Mouse (Mus musculus) limb, embryonic 14.5 days (tissue): ENCODE results near the gene Hoxc9. TPM values are rescaled to one million over a fixed set of nuclear protein-coding genes. Genes with fewer than 3 reads are reported as not detected.

Source experiments
- ATAC-seq: fragments of 200-750 bp; cut with Nextera tagmentation; 2 replicates; pipeline ENCODE4 v1.8.0; 2017; ENCODE audit warnings: low read depth, moderate number of reproducible peaks, moderate TSS enrichment; ENCODE audit not compliant: low FRiP score
- DNase-seq: peaks from one replicate; pipeline ENCODE4 v3.0.0-alpha.2; 2015; ENCODE audit warnings: low spot score
- H3K27ac ChIP-seq: fragments of 300-500 bp; sonication (generic); replicated peaks from 2 replicates; pipeline ENCODE4 v1.5.1; 2014; ENCODE audit warnings: low read depth, mild to moderate bottlenecking, low read length, moderate library complexity, mixed read lengths
- H3K27me3 ChIP-seq: fragments of 300-500 bp; sonication (generic); 2 replicates; pipeline ENCODE4 v1.6.1; 2014; ENCODE audit warnings: low read length, mixed read lengths; ENCODE audit not compliant: control insufficient read depth, insufficient read depth
- H3K36me3 ChIP-seq: fragments of 300-500 bp; sonication (generic); 2 replicates; pipeline ENCODE4 v1.6.1; 2014; ENCODE audit warnings: mild to moderate bottlenecking, low read length, moderate library complexity, mixed read lengths; ENCODE audit not compliant: control insufficient read depth, insufficient read depth
- H3K4me1 ChIP-seq: fragments of 300-500 bp; sonication (generic); 2 replicates; pipeline ENCODE4 v1.6.1; 2014; ENCODE audit warnings: antibody characterized with exemption, low read length, mixed read lengths; ENCODE audit not compliant: control insufficient read depth, insufficient read depth
- H3K4me2 ChIP-seq: fragments of 300-500 bp; sonication (generic); replicated peaks from 2 replicates; pipeline ENCODE4 v1.6.1; 2014; ENCODE audit warnings: low read depth, mild to moderate bottlenecking, low read length, moderate library complexity; ENCODE audit not compliant: severe bottlenecking
- H3K4me3 ChIP-seq: fragments of 300-500 bp; sonication (generic); replicated peaks from 2 replicates; pipeline ENCODE4 v1.5.1; 2014; ENCODE audit warnings: low read length
- H3K9ac ChIP-seq: fragments of 300-500 bp; sonication (generic); 2 replicates; pipeline ENCODE4 v1.6.1; 2014; ENCODE audit warnings: mild to moderate bottlenecking, low read depth, low read length, moderate library complexity; ENCODE audit not compliant: severe bottlenecking
- H3K9me3 ChIP-seq: fragments of 300-500 bp; sonication (generic); 2 replicates; pipeline ENCODE4 v1.6.1; 2016; ENCODE audit warnings: low read length; ENCODE audit not compliant: control insufficient read depth
- POLR2A ChIP-seq: fragments of 200-500 bp; IDR thresholded peaks from 2 replicates; pipeline ENCODE4 v1.8.0; 2012; ENCODE audit warnings: inconsistent platforms, mild to moderate bottlenecking, moderate library complexity, borderline replicate concordance; ENCODE audit not compliant: insufficient read depth, insufficient read length; ENCODE audit errors: extremely low read depth
- WGBS: fragments of 180-500 bp; shearing (Covaris S2); extraction: QIAGEN DNeasy Blood & Tissue Kit; methylation state at CpG from one replicate; pipeline ENCODE4 v1.1.7; 2014; 5-methylcytosine and 5-hydroxymethylcytosine counted together
- polyA plus RNA-seq, 2 experiments: library from polyadenylated mRNA; depleted of rRNA in 1 of 2; stranded (reverse) in 1 of 2; unstranded in 1 of 2; fragments of >200 nt; fragmentation: Nextera tagmentation in 1 of 2; extraction: Ambion mirVana in 1 of 2; gene quantifications; 2 replicates each; pipeline versions ENCODE4 v1.2.1 to v1.2.3; 2012 to 2014

Hoxc9 gene
- polyA plus RNA-seq, 2 experiments, result 1.1 to 2.1 TPM

DNA sequence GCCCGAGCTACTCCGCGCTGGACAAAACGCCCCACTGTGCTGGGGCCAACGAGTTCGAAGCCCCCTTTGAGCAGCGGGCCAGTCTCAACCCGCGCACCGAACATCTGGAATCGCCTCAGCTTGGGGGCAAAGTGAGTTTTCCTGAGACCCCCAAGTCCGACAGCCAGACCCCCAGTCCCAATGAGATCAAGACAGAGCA, 9.0 kb upstream of the Hoxc9 start, which contains the start of gene Hoxc5:
TSS of gene Hoxc5 (plus strand) at position 132 of the 199 bp plus-strand sequence.
- Histone ChIP-seq H3K36me3 (no peaks in the 10 kb centered on the region), H3K9ac (peak within 1 kb of the TSS; percentile 53), H3K4me3 (peak within 1 kb of the TSS; percentile 38), H3K27ac (peak within 1 kb of the TSS; percentile 63), H3K27me3 (peaks cover 90% of the 10 kb centered on the region), H3K4me1 (no peaks in the 10 kb centered on the region; the same call in 1 of the 2 replicates), H3K4me2 (peak within 1 kb of the TSS; percentile 54), H3K9me3 (no peaks in the 10 kb centered on the region)
- no peak for TF ChIP-seq POLR2A
- DNase-seq, result no peak
- under 1% methylated on average over 12 of the region's 12 CpGs for WGBS
- ATAC-seq, result no peak

- Histone ChIP-seq H3K9ac (peak overlapping the region; percentile 53), H3K4me3 (peak overlapping the region; percentile 38)
Observed at GRCm38 (mm10) chr15:102967511-102968397, 8.5 kb upstream of the Hoxc9 start.

DNA sequence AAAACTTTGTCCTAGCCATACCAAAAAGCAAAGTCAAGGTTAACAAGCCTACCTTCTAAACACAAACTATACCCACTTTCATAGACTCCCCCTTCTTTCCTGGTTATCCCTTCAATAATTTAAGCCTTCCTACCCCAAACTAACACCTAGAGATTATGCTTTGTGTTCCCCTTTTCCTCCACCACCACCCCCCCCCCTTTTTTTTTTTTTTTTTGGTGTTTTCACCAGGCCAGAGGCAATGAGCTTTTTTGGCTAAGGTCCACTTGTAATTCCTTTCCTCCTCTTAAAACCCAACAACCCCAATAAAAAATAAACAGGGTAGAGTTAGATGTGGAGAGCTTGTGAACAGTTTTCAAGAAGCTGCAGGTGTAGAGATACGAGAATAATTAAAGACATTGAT, 6.9 kb upstream of the Hoxc9 start:
- DNase-seq (no peak), ATAC-seq (no peak)
- Histone ChIP-seq H3K27ac (no peak overlapping the region), H3K9me3 (no peaks in the 10 kb centered on the region), H3K4me1 (no peaks in the 10 kb centered on the region; the same call in 1 of the 2 replicates), H3K4me3 (peak overlapping the region; percentile 17; the same call in 1 of the 2 replicates), H3K9ac (no peak overlapping the region), H3K27me3 (peaks cover 94% of the 10 kb centered on the region), H3K36me3 (no peaks in the 10 kb centered on the region), H3K4me2 (peak overlapping the region; percentile 29; the same call in 1 of the 2 replicates)
- TF ChIP-seq POLR2A, result no peak
- WGBS, result 40% methylated on average over 1 of the region's 1 CpGs

More at GRCm38 (mm10) chr15:102967511-102968397, 8.5 kb upstream of the Hoxc9 start:
- ATAC-seq (no peak), DNase-seq (no peak)
- no peaks in the 10 kb centered on the region; the same call in 1 of the 2 replicates for H3K4me1 ChIP-seq
- H3K27ac ChIP-seq, result peak overlapping the region; percentile 55; the same call in 1 of the 2 replicates
- H3K36me3 ChIP-seq, result no peaks in the 10 kb centered on the region
- peaks cover 90% of the 10 kb centered on the region for H3K27me3 ChIP-seq
- no peaks in the 10 kb centered on the region for H3K9me3 ChIP-seq
- WGBS, result 3% methylated on average over 34 of the region's 34 CpGs
- no peak for TF ChIP-seq POLR2A
- peak overlapping the region; percentile 54 for H3K4me2 ChIP-seq

DNA sequence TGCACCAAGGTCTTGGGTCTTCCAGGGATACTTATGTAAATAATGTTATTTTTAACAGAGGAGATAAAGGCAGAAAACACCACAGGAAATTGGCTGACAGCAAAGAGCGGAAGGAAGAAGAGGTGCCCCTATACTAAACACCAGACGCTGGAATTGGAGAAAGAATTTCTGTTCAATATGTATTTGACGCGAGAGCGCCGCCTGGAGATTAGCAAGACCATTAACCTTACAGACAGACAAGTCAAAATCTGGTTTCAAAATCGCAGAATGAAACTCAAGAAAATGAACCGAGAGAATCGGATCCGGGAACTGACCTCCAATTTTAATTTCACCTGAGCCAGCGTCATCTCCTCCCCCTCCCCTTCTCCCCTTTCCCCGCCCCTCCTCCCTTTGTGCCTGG, 5.5 kb upstream of the Hoxc9 start:
- Histone ChIP-seq H3K27ac (no peak overlapping the region), H3K9ac (no peak overlapping the region), H3K27me3 (peaks cover 93% of the 10 kb centered on the region), H3K4me3 (no peak overlapping the region), H3K4me2 (0 out of 2 replicates have a peak overlapping the region, but pooled peaks have one; percentile 15), H3K36me3 (no peaks in the 10 kb centered on the region), H3K9me3 (no peaks in the 10 kb centered on the region), H3K4me1 (no peaks in the 10 kb centered on the region)
- no peak for DNase-seq
- no peak for ATAC-seq
- no peak for TF ChIP-seq POLR2A
- 3% methylated on average over 12 of the region's 12 CpGs for WGBS

DNA sequence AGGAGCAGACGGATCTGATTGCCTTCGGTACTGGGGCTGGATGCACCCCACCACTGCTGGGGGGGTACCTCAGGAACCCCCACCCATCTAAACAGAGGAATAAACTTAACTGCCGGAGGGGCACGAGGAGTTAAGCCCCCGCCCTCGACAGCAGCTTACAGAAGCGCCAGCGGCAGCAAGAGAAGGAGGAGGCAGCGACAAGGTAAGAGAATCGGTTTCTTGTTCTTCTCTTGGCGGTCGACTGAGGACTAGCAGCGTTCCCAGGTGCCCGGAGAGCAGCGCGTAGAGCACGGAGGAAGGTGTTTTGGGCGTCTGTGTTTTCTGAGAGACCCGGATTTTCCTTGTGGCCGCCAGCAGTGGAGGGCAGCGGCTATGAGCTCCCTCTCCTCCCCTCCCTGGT, 4.0 kb upstream of the Hoxc9 start:
- peak overlapping the region; percentile 25 for H3K4me3 ChIP-seq
- ATAC-seq, result no peak

More for the DNA sequence above, 4.0 kb upstream of the Hoxc9 start:
- no peak overlapping the region for H3K27ac ChIP-seq
- TF ChIP-seq POLR2A, result no peak
- H3K4me1 ChIP-seq, result peaks cover 5% of the 10 kb centered on the region; the same call in 1 of the 2 replicates
- H3K9me3 ChIP-seq, result no peaks in the 10 kb centered on the region
- H3K27me3 ChIP-seq, result peaks cover 91% of the 10 kb centered on the region
- H3K36me3 ChIP-seq, result no peaks in the 10 kb centered on the region
- no peak overlapping the region for H3K9ac ChIP-seq
- WGBS, result 4% methylated on average over 20 of the region's 21 CpGs
- DNase-seq, result no peak
- peak overlapping the region; percentile 34 for H3K4me2 ChIP-seq
